Mouse (Mus musculus): ENCODE measurements around the gene Fam118a.

DNA sequence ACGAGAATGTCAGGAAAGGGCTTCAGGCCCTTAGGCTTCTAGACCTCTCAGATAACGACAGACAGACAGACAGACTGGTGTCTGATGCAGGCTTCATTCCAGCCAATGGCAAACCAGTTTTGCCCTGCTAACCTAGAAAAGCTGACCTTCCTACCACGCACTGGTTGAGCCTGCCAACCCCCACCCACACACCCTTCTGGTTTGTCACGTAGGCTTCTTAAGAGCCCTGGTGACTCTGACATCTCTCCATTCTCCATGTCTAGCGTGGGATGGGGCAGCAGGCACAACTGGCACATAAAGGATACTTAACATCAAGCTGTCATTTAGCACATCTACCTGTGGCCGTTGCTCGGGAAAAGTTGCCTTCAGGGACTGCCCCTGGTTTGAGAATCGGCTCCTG, 19.1 kb upstream of the Fam118a start:
- TF ChIP-seq POLR2A (IDR thresholded peaks at IDR 0.05; ENCODE audit: insufficient read depth, low read depth, low read length) (no peak), CTCF (IDR thresholded peaks at IDR 0.05) (no peak), EP300 (IDR thresholded peaks at IDR 0.05; ENCODE audit: insufficient read depth, low read depth, low read length) (no peak)
